Mouse (Mus musculus) ES-Bruce4 (cell line): ENCODE measurements around the gene Lmx1b. TPM values are rescaled to one million over a fixed set of nuclear protein-coding genes. Genes with fewer than 3 reads are reported as not detected.

Experiments
- H3K27ac ChIP-seq: 2 replicates; pipeline ENCODE4 v1.5.1; 2012; ENCODE audit warnings: low read length, inconsistent platforms; ENCODE audit not compliant: insufficient read depth
- H3K27me3 ChIP-seq: 2 replicates; pipeline ENCODE4 v1.6.1; 2012; ENCODE audit warnings: mild to moderate bottlenecking, low read length, inconsistent platforms; ENCODE audit not compliant: control insufficient read depth, poor library complexity, insufficient read depth, severe bottlenecking
- H3K36me3 ChIP-seq: 2 replicates; pipeline ENCODE4 v1.6.1; 2012; ENCODE audit warnings: inconsistent platforms, mild to moderate bottlenecking, low read length, moderate library complexity; ENCODE audit not compliant: control insufficient read depth, poor library complexity, insufficient read depth, severe bottlenecking
- H3K4me1 ChIP-seq: one replicate; pipeline ENCODE4 v1.8.1; 2011; ENCODE audit warnings: low read length; ENCODE audit not compliant: control insufficient read depth, insufficient read depth
- H3K4me3 ChIP-seq: 2 replicates; pipeline ENCODE4 v1.5.1; 2011; ENCODE audit warnings: low read depth, mild to moderate bottlenecking, low read length
- H3K9ac ChIP-seq: 2 replicates; pipeline ENCODE4 v1.6.1; 2012; ENCODE audit warnings: low read depth, mild to moderate bottlenecking, inconsistent platforms; ENCODE audit not compliant: poor library complexity, severe bottlenecking
- H3K9me3 ChIP-seq: replicated peaks from 2 replicates; pipeline ENCODE4 v1.6.1; 2012; ENCODE audit warnings: mild to moderate bottlenecking, low read length, inconsistent platforms; ENCODE audit not compliant: control insufficient read depth, poor library complexity, insufficient read depth, severe bottlenecking
- CTCF ChIP-seq: IDR thresholded peaks from one replicate; pipeline ENCODE4 v1.8.1; 2011; ENCODE audit warnings: low read depth, low read length
- EP300 ChIP-seq: IDR thresholded peaks from 2 replicates; pipeline ENCODE4 v1.6.1; 2011; ENCODE audit warnings: low read depth, low read length; ENCODE audit not compliant: insufficient read depth
- POLR2A ChIP-seq: IDR thresholded peaks from one replicate; pipeline ENCODE4 v1.8.1; 2011; ENCODE audit warnings: low read length; ENCODE audit not compliant: insufficient read depth
- polyA plus RNA-seq: library from polyadenylated mRNA; stranded (reverse); fragments of >200 nt; gene quantifications from 2 replicates; pipeline ENCODE4 v1.2.4, GENCODE M21; 2011; ENCODE audit warnings: low read depth; ENCODE audit not compliant: missing spikeins, insufficient read depth, insufficient read length

Gene Lmx1b
- polyA plus RNA-seq, 1 experiment, result 0.58 TPM

DNA sequence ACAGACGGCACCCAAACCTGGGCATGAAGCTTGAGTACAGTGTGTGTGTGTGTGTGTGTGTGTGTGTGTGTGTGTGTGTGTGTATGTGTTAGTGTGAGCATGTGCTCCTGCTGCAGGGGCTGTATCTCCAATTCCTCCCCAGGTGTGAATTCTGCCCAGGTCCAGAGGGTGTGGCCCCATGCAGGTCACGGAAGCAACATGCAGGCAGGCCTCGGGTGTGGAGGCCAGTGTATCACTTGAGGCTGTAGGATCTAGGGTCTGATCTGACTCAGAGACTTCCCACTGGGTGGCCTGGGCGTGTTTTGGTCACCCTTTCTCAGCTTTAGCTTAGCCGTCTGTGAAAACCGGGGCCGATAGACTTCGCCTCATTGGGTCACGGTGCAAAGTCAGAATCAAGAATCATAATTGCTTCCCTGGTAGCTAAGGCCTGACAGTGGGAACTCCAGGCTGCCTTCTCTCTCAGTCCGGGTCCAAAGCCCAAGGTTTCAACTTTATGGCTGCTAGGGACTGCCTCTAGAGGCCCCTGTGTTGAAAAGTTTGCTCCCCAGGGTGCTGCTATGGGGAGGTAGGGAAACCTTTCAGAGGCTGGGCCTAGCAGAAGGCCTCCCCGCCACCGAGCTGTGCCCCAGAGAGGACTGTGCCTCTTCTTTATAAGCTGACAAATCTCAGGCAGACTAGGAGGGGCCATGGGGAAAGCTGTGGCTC, 38.8 kb upstream of the Lmx1b start:
- H3K9ac ChIP-seq, result no peak overlapping the region
- no peak overlapping the region for H3K27ac ChIP-seq
- TF ChIP-seq EP300 (no peak), POLR2A (no peak), CTCF (no peak)
- H3K4me3 ChIP-seq, result no peak overlapping the region
- H3K36me3 ChIP-seq, result no peaks in the 10 kb centered on the region
- H3K9me3 ChIP-seq, result no peaks in the 10 kb centered on the region
- H3K4me1 ChIP-seq, result no peaks in the 10 kb centered on the region
- no peaks in the 10 kb centered on the region for H3K27me3 ChIP-seq

DNA sequence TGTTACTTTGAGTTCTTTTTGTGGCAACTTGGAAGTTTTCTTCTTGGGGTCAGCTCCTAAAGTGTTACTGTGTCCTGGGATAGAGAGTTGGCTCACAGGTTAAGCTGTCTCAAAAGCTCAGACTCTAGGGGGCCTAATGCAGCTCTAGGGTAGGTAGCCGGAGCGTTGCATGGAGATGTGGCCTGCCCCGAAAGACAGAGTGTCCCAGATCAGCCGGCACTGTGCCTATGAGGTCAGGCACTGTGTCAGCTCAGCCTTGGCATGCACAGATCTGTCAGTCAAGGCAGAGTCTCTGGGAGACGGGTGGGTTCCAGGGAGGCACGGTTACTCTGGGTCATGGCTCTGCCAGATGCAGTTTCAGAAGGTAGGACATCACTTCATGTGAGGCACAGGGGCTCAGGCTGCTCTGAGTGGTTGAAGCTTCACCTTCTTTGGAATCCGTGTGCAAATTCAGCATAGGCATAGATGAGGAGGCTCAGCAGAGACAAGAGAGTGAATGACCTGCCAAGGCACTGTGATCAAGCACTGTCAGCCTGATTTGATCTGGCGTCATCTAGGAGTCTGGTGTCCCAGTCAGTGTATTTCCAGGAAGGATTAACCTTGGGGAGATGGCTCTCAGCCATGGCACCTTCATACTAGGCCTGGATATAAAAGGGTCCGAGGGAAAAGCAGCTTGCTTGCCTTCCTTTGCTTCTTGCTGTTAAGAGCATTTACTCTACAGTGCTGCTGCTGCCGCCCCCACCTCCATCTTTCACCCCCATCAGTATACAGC, 32.6 kb upstream of the Lmx1b start:
- Histone ChIP-seq H3K9me3 (no peaks in the 10 kb centered on the region), H3K36me3 (no peaks in the 10 kb centered on the region), H3K27ac (no peak overlapping the region), H3K4me3 (no peak overlapping the region), H3K27me3 (no peaks in the 10 kb centered on the region), H3K9ac (no peak overlapping the region), H3K4me1 (no peaks in the 10 kb centered on the region)
- TF ChIP-seq EP300 (no peak), CTCF (no peak), POLR2A (no peak)

DNA sequence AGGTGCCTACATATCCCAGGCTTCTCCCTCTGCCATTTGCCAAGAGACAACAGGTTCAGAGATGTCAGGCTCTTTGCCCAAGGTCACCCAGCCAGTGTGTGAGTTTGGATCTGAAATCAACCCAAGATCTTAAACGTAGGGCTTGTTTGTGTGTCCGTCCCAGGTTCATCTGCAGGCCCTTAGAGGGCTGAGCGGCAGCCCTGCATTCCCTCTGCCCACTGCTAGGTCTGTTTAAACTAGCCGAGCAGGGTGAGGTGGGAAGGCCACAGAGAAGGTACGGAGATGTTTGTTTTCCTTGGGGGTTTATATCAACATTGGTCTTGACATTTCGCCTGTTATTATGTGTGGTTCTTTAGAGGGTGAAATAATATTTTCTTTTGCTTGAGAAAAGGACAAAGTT, 28.4 kb upstream of the Lmx1b start:
- no peak overlapping the region for H3K4me3 ChIP-seq
- H3K4me1 ChIP-seq, result no peaks in the 10 kb centered on the region
- no peak overlapping the region for H3K27ac ChIP-seq

DNA sequence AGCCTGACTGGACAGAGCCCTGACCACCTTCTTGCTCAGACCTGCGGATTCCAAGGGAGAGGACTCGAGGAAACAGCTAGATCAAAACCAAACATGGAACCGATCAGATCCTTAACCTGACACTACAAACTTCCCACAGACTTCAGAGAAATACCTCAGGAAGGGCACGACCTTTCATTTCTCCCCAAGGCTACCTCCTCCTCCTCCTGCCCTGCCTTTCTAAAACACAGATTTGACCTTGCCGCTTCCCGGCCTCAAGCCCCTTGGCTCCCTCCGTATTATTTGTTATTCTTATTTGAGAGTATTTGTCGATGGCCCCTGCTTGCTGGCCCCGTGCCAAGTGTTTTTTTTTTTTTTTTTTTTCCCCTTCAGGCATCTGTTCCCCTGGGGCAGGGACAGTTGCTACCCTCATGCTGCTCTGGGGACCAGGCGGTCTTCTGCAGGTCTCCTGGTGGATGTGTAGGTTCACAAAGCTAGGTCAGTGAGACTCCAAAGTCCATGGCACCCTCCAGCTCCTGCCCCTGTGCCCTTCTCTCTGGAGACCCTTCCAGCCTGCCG, 26.2 kb upstream of the Lmx1b start:
- Histone ChIP-seq H3K9me3 (no peaks in the 10 kb centered on the region), H3K9ac (no peak overlapping the region), H3K27ac (no peak overlapping the region), H3K27me3 (no peaks in the 10 kb centered on the region), H3K4me1 (no peaks in the 10 kb centered on the region), H3K4me3 (no peak overlapping the region), H3K36me3 (no peaks in the 10 kb centered on the region)
- no peak for TF ChIP-seq EP300
- no peak for TF ChIP-seq CTCF
- no peak for TF ChIP-seq POLR2A

More for the DNA sequence above, 28.4 kb upstream of the Lmx1b start:
- Histone ChIP-seq H3K9ac (no peak overlapping the region), H3K9me3 (no peaks in the 10 kb centered on the region), H3K27me3 (no peaks in the 10 kb centered on the region), H3K36me3 (no peaks in the 10 kb centered on the region)
- TF ChIP-seq CTCF (no peak), POLR2A (no peak), EP300 (no peak)

DNA sequence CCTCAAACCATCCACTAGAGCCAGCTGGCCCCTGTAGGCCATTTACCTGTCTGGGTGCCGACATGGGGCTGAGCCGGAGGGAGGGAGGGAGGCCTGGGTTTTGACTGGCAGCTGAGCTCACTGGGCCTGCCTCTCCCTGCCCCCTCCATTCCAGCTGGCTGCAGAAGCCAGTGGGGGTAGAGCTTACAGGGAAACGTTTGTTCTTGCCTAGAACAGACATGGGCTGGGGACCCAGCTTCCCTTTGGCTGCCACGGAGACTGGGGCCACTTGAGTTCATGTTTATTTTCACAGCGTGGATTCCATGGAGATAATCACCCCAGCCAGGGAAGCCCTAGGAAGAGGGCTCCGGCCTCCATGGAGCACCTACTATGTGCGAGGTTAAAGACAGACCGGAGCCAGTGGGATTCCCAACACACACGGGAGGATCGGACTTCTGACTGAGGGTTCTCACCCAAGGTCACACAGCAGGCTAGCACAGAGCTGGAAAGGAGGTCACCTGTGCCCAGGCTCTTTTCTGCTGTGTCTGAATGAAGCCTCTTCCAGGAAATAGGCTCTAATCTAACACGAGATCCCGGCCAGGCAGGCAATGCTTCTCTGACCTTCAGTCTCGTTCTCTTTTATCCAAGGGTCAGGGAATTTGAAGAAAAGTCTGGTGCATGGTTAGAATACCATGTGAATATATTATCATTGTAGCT, 25.2 kb upstream of the Lmx1b start:
- no peaks in the 10 kb centered on the region for H3K27me3 ChIP-seq
- TF ChIP-seq POLR2A, result no peak
- no peak for TF ChIP-seq CTCF
- no peak for TF ChIP-seq EP300

DNA sequence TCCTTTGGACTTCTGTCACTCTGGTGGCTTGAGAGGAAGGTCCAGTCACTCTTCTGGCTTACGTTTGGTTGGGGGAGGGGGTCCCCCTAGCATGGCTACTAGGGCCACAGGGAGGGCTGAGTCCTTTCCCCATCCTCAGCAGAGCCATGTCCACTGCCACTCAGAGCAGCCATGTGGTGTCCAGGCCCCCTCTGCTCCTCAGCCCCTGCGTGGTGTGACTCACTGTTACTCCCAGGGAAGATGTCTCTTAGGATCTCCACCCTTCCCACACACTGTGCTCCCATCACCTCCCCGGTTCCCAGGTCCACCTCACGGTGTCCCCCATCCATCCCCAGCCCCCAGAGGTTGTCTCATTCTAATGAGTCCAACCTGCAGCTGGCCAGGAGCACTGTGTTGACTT, 24.4 kb upstream of the Lmx1b start:
- Histone ChIP-seq H3K4me3 (no peak overlapping the region), H3K36me3 (no peaks in the 10 kb centered on the region), H3K27me3 (no peaks in the 10 kb centered on the region), H3K9ac (no peak overlapping the region), H3K4me1 (no peaks in the 10 kb centered on the region), H3K9me3 (no peaks in the 10 kb centered on the region), H3K27ac (no peak overlapping the region)
- no peak for TF ChIP-seq CTCF

More for the DNA sequence above, 25.2 kb upstream of the Lmx1b start:
- H3K9me3 ChIP-seq, result no peaks in the 10 kb centered on the region
- H3K36me3 ChIP-seq, result no peaks in the 10 kb centered on the region
- no peak overlapping the region for H3K4me3 ChIP-seq
- no peaks in the 10 kb centered on the region for H3K4me1 ChIP-seq
- H3K9ac ChIP-seq, result no peak overlapping the region
- H3K27ac ChIP-seq, result no peak overlapping the region
